Mouse (Mus musculus) MEL (cell line): Measurements from ENCODE around the gene Met.

Experiments used
- CTCF ChIP-seq, 3 experiments: IDR thresholded peaks in 2 of 3; conservative IDR thresholded peaks in 1 of 3; 2 replicates each; pipeline ENCODE4 v1.5.1; 2011 to 2012; ENCODE audit warnings: low read length in 3 of 3, low read depth in 2 of 3, mild to moderate bottlenecking in 2 of 3, improper control_type of control experiment in 1 of 3, inconsistent platforms in 1 of 3, mixed read lengths in 1 of 3, moderate library complexity in 1 of 3; ENCODE audit not compliant: control insufficient read depth in 1 of 3, insufficient read depth in 1 of 3, poor library complexity in 1 of 3, severe bottlenecking in 1 of 3
- EP300 ChIP-seq, 2 experiments: IDR thresholded peaks; 2 replicates each; pipeline ENCODE4 v1.6.1; 2011; ENCODE audit warnings: improper control_type of control experiment in 2 of 2, low read length in 2 of 2, low read depth in 1 of 2, mild to moderate bottlenecking in 1 of 2
- GATA1 ChIP-seq: IDR thresholded peaks from 2 replicates; pipeline ENCODE4 v1.6.1; 2011; ENCODE audit warnings: low read depth, low read length, improper control_type of control experiment
- KAT2A ChIP-seq: conservative IDR thresholded peaks from 2 replicates; pipeline ENCODE4 v1.6.1; 2012; ENCODE audit warnings: low read depth, low read length, improper control_type of control experiment, inconsistent platforms
- MAFK ChIP-seq: IDR thresholded peaks from 2 replicates; pipeline ENCODE4 v1.6.1; 2011; ENCODE audit warnings: low read depth, mild to moderate bottlenecking, low read length, improper control_type of control experiment, borderline replicate concordance
- POLR2A ChIP-seq, 2 experiments: IDR thresholded peaks; 2 replicates each; pipeline ENCODE4 v1.6.1; 2011 to 2012; ENCODE audit warnings: low read length in 2 of 2, mild to moderate bottlenecking in 2 of 2, control low read depth in 1 of 2, improper control_type of control experiment in 1 of 2, low read depth in 1 of 2, moderate library complexity in 1 of 2; ENCODE audit not compliant: control insufficient read depth in 1 of 2, insufficient read depth in 1 of 2, poor library complexity in 1 of 2
- POLR2AphosphoS2 ChIP-seq: IDR thresholded peaks from 2 replicates; pipeline ENCODE4 v1.6.1; 2011; ENCODE audit warnings: low read length, improper control_type of control experiment
- UBTF ChIP-seq: IDR thresholded peaks from 2 replicates; pipeline ENCODE4 v1.6.1; 2012; ENCODE audit warnings: low read depth, mild to moderate bottlenecking, inconsistent platforms, low read length, improper control_type of control experiment, moderate library complexity, borderline replicate concordance; ENCODE audit not compliant: insufficient read depth
- USF1 ChIP-seq: IDR thresholded peaks from 2 replicates; pipeline ENCODE4 v1.6.1; 2014; ENCODE audit warnings: low read depth, mild to moderate bottlenecking, inconsistent platforms, low read length, improper control_type of control experiment, moderate library complexity
- ZC3H11A ChIP-seq: IDR thresholded peaks from 2 replicates; pipeline ENCODE4 v1.6.1; 2012; ENCODE audit warnings: low read depth, mild to moderate bottlenecking, inconsistent platforms, low read length, improper control_type of control experiment
- ZKSCAN1 ChIP-seq: IDR thresholded peaks from 2 replicates; pipeline ENCODE4 v1.6.1; 2012; ENCODE audit warnings: low read depth, mild to moderate bottlenecking, inconsistent platforms, low read length, improper control_type of control experiment, moderate library complexity

DNA sequence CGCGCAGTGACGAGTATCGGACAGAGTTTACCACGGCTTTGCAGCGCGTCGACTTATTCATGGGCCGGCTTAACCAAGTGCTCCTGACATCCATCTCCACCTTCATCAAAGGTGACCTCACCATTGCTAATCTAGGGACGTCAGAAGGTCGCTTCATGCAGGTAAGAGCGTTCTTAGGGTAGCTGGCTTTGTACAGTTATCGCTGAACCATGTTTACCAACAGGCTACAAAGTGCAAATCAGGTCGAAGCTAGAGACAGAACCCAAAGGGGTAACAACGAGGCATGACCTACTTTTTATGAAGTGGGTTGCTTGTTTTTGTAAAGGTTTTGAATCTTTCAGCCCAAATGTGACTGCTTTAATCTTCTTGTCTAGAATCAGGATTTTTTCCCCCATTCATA lies 49.8 kb downstream of the Met start:
- TF ChIP-seq MAFK (no peak), GATA1 (no peak), POLR2AphosphoS2 (no peak), KAT2A (no peak), POLR2A (IDR thresholded peaks at IDR 0.05; ENCODE audit: control insufficient read depth in 1 of 2, insufficient read depth in 1 of 2, low read depth in 1 of 2, low read length in 2 of 2, poor library complexity in 1 of 2) (no peak), UBTF (no peak), USF1 (no peak), EP300 (IDR thresholded peaks at IDR 0.05; ENCODE audit: low read depth in 1 of 2, low read length in 2 of 2) (no peak), CTCF (IDR thresholded peaks at IDR 0.05 in 2 of 3, conservative IDR thresholded peaks at IDR 0.05 in 1 of 3; ENCODE audit: control insufficient read depth in 1 of 3, insufficient read depth in 1 of 3, low read depth in 2 of 3, low read length in 3 of 3, poor library complexity in 1 of 3, severe bottlenecking in 1 of 3) (no peak), ZKSCAN1 (no peak), ZC3H11A (no peak)
